Mouse (Mus musculus) hindbrain, embryonic 14.5 days (tissue): ENCODE data around the gene Thsd7a. TPM values are rescaled to one million over a fixed set of nuclear protein-coding genes. Genes with fewer than 3 reads are reported as not detected.

ENCODE experiments used
- ATAC-seq: fragments of 200-750 bp; cut with Nextera tagmentation; 2 replicates; pipeline ENCODE4 v1.8.0; 2017; ENCODE audit warnings: moderate number of reproducible peaks, mild to moderate bottlenecking, moderate TSS enrichment, moderate library complexity; ENCODE audit not compliant: low FRiP score
- DNase-seq: peaks from one replicate; pipeline ENCODE4 v3.0.0-alpha.2; 2015; ENCODE audit warnings: low spot score
- H3K27ac ChIP-seq: fragments of 300-500 bp; sonication (generic); 2 replicates; pipeline ENCODE4 v1.5.1; 2014; ENCODE audit warnings: mild to moderate bottlenecking, moderate library complexity
- H3K27me3 ChIP-seq: fragments of 300-500 bp; sonication (generic); 2 replicates; pipeline ENCODE4 v1.6.1; 2014; ENCODE audit warnings: mild to moderate bottlenecking, low read length, mixed read lengths; ENCODE audit not compliant: control insufficient read depth, insufficient read depth
- H3K36me3 ChIP-seq: fragments of 300-500 bp; sonication (generic); replicated peaks from 2 replicates; pipeline ENCODE4 v1.6.1; 2014; ENCODE audit not compliant: control insufficient read depth, insufficient read depth
- H3K4me1 ChIP-seq: fragments of 300-500 bp; sonication (generic); replicated peaks from 2 replicates; pipeline ENCODE4 v1.6.1; 2014; ENCODE audit warnings: antibody characterized with exemption, low read length, mixed read lengths; ENCODE audit not compliant: control insufficient read depth, insufficient read depth
- H3K4me2 ChIP-seq: fragments of 300-500 bp; sonication (generic); replicated peaks from 2 replicates; pipeline ENCODE4 v1.6.1; 2014; ENCODE audit warnings: mild to moderate bottlenecking, moderate library complexity
- H3K4me3 ChIP-seq: fragments of 300-500 bp; sonication (generic); replicated peaks from 2 replicates; pipeline ENCODE4 v1.5.1; 2014; ENCODE audit warnings: mild to moderate bottlenecking, low read length
- H3K9ac ChIP-seq: fragments of 300-500 bp; sonication (generic); 2 replicates; pipeline ENCODE4 v1.6.1; 2014
- H3K9me3 ChIP-seq: fragments of 300-500 bp; sonication (generic); 2 replicates; pipeline ENCODE4 v1.6.1; 2016; ENCODE audit warnings: low read length; ENCODE audit not compliant: control insufficient read depth
- WGBS: fragments of 180-500 bp; shearing (Covaris S2); extraction: QIAGEN DNeasy Blood & Tissue Kit; methylation state at CpG from one replicate; pipeline ENCODE4 v1.1.7; 2014; 5-methylcytosine and 5-hydroxymethylcytosine counted together
- polyA plus RNA-seq: library from polyadenylated mRNA; unstranded; fragments of >200 nt; fragmentation: Nextera tagmentation; extraction: Ambion mirVana; gene quantifications from 2 replicates; pipeline ENCODE4 v1.2.1, GENCODE M21; 2014

Thsd7a gene
- polyA plus RNA-seq, result 27.6 and 33.4 TPM in 2 replicates

DNA sequence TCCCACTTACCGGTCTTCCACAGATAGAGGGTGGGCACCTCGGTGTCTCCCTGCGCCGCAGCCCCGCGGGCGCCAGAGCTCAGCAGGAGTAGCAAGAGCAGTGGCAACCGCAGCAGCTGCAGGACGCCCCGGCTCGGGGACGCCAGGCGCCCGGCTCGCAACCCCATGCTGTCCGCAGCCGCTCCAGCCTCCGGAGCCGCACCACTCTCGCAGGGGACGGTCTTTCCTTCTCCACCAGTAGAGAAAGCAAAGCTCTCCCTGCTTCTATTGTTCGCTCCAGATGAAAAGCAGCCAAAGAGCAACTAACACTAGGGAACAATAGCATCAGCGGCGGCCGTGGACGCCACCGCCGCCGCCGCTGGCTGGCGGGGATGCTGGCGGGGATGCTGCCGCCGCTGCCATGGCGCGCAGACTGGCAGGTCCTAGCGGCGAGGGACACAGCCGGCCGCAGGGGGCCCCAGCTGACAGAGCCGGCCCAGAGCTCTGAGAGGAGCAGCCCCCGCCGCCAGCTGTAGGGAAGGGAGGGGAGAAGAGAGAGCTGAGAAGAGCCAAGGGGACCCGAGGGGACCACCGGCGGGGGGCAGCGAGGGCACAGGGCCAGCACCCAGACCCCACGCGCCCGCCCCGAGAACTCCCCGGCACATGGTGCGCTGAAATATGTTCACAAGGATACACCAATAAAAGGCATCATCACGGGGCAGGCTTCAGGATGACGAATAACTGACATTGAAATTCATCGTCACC, at the start of gene Thsd7a:
TSS of gene Thsd7a (minus strand) at position 624 of the 744 bp plus-strand sequence.
- H3K4me3 ChIP-seq, result peak within 1 kb of the TSS; percentile 60
- peak; percentile 93 for ATAC-seq
- H3K27ac ChIP-seq, result peak within 1 kb of the TSS; percentile 99
- no peaks in the 10 kb centered on the region for H3K27me3 ChIP-seq
- peaks cover 18% of the 10 kb centered on the region for H3K4me1 ChIP-seq
- peak within 1 kb of the TSS; percentile 92 for H3K9ac ChIP-seq
- no peaks in the 10 kb centered on the region; the same call in 1 of the 2 replicates for H3K9me3 ChIP-seq
- H3K36me3 ChIP-seq, result no peaks in the 10 kb centered on the region
- peak; percentile 74 for DNase-seq
- under 1% methylated on average over 52 of the region's 56 CpGs for WGBS
- peak within 1 kb of the TSS; percentile 70 for H3K4me2 ChIP-seq

DNA sequence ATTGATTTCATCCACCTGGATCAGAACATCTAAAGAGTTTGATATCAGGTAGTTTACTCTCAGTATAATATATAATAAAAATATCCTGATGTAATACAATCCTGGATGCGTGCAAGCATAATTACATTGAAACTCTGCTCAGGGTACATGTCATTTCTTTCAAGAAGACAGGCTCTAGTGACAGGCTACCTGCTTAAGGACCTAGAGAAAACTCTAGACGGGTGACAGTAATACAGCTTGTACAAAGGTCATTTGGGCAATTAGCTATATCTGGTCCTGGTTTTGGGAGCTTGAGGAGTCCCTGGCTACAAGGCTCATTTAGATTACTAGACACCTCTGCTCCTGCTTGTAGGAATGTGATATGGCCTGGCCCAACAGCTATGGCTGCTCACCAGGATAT, 37.9 kb upstream of the Thsd7a start:
- DNase-seq, result no peak
- 65% methylated on average over 2 of the region's 2 CpGs for WGBS
- no peak for ATAC-seq

DNA sequence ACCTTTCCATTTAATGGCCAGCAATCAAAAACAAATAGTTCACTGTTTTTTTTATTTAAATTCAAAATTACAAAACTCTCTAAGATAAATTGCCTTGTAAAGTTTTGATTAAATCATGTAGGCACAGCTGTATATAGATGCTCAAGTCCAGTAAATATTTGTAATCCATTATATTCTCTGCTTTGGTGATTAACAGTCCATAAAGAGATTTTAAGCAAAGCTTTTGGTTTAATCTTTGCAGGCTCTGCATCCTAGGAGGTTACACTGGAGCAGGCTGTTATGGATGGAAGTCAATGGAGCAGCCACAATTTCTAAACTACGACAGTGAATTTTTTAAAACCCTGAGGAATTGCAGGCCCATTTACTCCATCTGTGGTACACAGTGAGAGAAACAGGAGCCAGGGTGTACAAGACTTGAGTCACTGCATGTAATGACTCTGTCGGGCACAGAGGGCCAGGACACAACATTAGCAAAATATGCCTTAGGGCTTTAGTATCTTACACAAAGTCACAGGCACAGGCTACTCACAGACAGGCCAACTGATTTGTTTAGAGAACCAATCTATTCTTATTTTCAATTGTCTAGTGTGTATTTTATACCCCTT, 37.3 kb upstream of the Thsd7a start:
- H3K9me3 ChIP-seq, result no peaks in the 10 kb centered on the region
- H3K27me3 ChIP-seq, result no peaks in the 10 kb centered on the region
- H3K36me3 ChIP-seq, result no peaks in the 10 kb centered on the region
- no peak overlapping the region for H3K27ac ChIP-seq
- DNase-seq (peak; percentile 42), ATAC-seq (peak; percentile 67; the same call in 1 of the 2 replicates)
- no peak overlapping the region for H3K9ac ChIP-seq
- WGBS, result 27% methylated on average over 2 of the region's 2 CpGs
- H3K4me3 ChIP-seq, result no peak overlapping the region
- no peak overlapping the region for H3K4me2 ChIP-seq
- H3K4me1 ChIP-seq, result 0 out of 2 replicates have a peak, but pooled peaks cover 4% of the 10 kb centered on the region

More for the DNA sequence above, 37.9 kb upstream of the Thsd7a start:
- Histone ChIP-seq H3K9ac (no peak overlapping the region), H3K4me3 (no peak overlapping the region), H3K27ac (no peak overlapping the region), H3K9me3 (no peaks in the 10 kb centered on the region), H3K4me2 (no peak overlapping the region), H3K27me3 (no peaks in the 10 kb centered on the region), H3K36me3 (no peaks in the 10 kb centered on the region), H3K4me1 (0 out of 2 replicates have a peak, but pooled peaks cover 4% of the 10 kb centered on the region)

DNA sequence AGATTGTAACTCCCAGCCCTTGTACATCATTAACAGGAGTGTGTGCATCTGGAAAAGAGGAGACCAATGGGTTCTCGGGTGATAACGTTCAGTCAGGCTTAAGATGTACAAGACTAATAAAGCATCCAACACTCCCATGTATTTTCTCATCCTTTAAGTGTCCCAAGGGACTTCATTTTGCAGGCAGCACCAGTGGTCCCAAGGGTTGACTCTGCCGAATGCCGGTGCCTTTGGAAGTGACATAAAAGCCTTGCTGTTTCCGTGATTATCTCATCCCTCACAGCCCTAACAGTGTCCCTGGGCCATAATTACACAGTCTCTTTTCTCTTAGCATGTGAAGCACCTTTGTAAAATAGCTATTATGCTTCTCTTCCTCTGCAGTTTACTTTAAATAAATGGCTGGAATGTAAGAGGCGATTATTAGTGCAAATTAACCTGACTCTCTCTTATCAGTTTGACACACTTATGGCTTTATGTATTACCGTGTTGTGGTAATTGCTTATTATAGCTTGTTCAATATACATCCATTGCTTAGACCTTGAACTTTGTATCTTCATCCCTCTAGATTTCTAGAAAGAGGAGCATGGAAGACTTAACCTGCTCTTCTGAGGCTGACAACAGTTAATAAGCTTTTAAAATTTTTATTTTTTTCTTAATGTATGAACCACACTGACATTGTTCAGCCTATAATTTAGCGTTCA, 35.9 kb upstream of the Thsd7a start:
- no peak overlapping the region for H3K9ac ChIP-seq
- no peaks in the 10 kb centered on the region for H3K9me3 ChIP-seq
- H3K36me3 ChIP-seq, result no peaks in the 10 kb centered on the region
- no peak overlapping the region for H3K4me3 ChIP-seq
- no peak overlapping the region for H3K4me2 ChIP-seq
- DNase-seq, result peak; percentile 55
- WGBS, result 42% methylated on average over 8 of the region's 8 CpGs
- peak; percentile 74; the same call in 1 of the 2 replicates for ATAC-seq
- H3K27ac ChIP-seq, result no peak overlapping the region
- no peaks in the 10 kb centered on the region for H3K27me3 ChIP-seq
- 0 out of 2 replicates have a peak, but pooled peaks cover 4% of the 10 kb centered on the region for H3K4me1 ChIP-seq

DNA sequence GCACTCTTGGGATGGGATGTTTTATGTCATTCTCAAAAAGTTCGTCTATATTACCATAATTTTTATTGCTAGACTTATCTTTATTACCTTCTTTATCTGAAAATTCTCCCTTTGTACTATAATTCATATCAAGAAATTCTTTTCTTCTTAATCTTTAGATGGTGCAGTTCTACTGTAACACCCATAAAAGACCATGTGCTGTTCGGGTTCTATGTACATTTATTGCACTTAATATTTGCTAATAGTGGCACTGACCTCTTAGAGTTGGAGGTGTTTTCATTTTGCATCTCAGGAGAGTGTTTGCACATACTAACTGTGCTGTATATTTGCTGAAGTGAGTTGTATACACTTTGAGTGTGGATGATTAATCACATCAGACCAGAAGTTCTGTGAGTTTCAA, 23.6 kb upstream of the Thsd7a start:
- Histone ChIP-seq H3K9ac (no peak overlapping the region), H3K27me3 (no peaks in the 10 kb centered on the region), H3K9me3 (no peaks in the 10 kb centered on the region), H3K4me3 (no peak overlapping the region), H3K36me3 (no peaks in the 10 kb centered on the region), H3K4me1 (no peaks in the 10 kb centered on the region), H3K4me2 (no peak overlapping the region), H3K27ac (no peak overlapping the region)
- DNase-seq, result no peak
- ATAC-seq, result no peak
- WGBS, result 81% methylated on average over 2 of the region's 2 CpGs

DNA sequence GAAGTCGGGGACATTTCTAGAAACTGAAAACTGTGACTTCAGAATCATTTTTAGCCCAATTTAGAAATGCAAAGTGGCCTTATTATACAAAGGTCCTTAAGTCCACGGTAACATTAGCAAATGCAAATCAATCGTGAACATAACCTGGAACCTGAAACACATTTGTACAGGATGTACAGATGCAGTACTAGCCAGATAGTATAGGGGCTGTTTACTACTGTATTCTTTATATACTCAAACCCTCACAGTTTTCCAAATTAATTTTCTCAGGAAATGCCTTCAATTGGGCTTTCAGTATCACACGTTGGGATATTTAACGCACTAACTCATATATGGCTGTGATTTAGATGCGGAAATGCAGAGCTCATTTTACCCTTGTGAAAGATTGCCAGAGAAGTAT, 16.0 kb upstream of the Thsd7a start:
- WGBS, result 76% methylated on average over 6 of the region's 6 CpGs
- no peak overlapping the region for H3K27ac ChIP-seq

DNA sequence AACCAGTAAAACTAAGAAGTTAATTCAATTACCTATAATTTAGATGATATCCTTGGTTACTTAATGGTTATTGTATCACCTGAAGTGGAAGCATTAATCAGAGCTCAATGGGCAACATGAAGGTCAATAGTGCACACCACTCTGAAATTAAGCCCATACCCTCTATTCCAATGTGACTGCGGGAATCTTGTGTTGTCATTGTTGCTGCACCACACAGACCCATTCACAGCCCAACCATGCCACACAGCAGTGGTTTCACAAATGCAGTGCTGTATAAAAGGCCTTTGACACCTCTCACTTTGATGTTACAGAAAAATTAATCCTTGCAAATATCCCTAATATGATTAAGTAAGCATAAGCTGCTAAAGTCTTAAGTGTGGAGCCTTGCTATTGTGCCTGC, 15.4 kb upstream of the Thsd7a start:
- Histone ChIP-seq H3K4me3 (no peak overlapping the region), H3K36me3 (no peaks in the 10 kb centered on the region), H3K9ac (no peak overlapping the region), H3K9me3 (no peaks in the 10 kb centered on the region), H3K27me3 (no peaks in the 10 kb centered on the region), H3K4me1 (no peaks in the 10 kb centered on the region), H3K4me2 (no peak overlapping the region), H3K27ac (no peak overlapping the region)
- ATAC-seq (no peak), DNase-seq (no peak)
- 63% methylated on average over 1 of the region's 1 CpGs for WGBS

More for the DNA sequence above, 16.0 kb upstream of the Thsd7a start:
- Histone ChIP-seq H3K4me2 (no peak overlapping the region), H3K9me3 (no peaks in the 10 kb centered on the region), H3K9ac (no peak overlapping the region), H3K27me3 (no peaks in the 10 kb centered on the region), H3K36me3 (no peaks in the 10 kb centered on the region), H3K4me1 (no peaks in the 10 kb centered on the region), H3K4me3 (no peak overlapping the region)
- DNase-seq (no peak), ATAC-seq (no peak)

DNA sequence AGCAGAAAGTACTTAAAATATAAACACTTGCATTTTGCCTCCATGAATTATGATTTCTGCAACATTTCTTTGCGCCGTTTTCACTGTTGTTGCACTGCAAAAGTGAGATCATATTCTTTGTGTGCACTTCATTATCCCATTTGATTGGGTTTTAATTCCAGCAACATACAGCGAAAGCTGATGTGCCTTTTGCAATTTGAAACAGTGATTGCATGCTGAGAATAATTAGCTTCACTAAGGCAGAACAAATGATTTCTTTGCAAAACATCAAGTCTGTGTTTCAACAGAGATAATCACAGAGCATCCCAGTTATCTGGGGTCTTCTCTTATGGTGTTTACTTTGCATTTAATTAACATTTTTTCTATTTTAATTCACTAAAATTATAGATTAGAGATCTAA, 14.6 kb upstream of the Thsd7a start:
- Histone ChIP-seq H3K36me3 (no peaks in the 10 kb centered on the region), H3K27ac (no peak overlapping the region), H3K27me3 (no peaks in the 10 kb centered on the region), H3K9me3 (no peaks in the 10 kb centered on the region), H3K4me1 (no peaks in the 10 kb centered on the region), H3K9ac (no peak overlapping the region), H3K4me3 (no peak overlapping the region), H3K4me2 (no peak overlapping the region)
- no peak for DNase-seq
- no peak for ATAC-seq
- WGBS, result 71% methylated on average over 3 of the region's 3 CpGs
